Mouse (Mus musculus) brain, embryonic 18.5 days (tissue): ENCODE measurements around the gene Trabd2b.

ENCODE experiments used
- DNase-seq: peaks from one replicate; pipeline ENCODE4 v3.0.0-alpha.2; 2012; ENCODE audit warnings: low read depth, low spot score

Gene Trabd2b

DNA sequence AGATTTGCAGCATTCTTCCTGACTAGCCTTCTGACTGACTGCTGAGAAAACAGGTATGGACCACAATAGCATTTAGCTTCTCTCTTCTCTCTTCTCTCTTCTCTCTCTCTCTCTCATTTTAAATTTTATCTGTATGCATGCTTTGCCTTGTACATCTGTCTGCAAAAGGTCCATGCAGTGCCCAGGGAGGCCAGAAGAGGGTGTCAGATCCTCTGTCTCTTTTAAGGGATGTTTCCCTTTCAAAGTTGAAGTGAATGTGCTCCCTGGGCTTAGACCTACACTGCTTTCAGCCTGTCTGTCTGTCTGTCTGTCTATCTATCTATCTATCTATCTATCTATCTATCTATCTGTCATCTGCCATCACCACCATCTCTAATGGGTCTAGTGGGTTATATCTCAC lies 8.9 kb upstream of the Trabd2b start:
- no peak for DNase-seq

DNA sequence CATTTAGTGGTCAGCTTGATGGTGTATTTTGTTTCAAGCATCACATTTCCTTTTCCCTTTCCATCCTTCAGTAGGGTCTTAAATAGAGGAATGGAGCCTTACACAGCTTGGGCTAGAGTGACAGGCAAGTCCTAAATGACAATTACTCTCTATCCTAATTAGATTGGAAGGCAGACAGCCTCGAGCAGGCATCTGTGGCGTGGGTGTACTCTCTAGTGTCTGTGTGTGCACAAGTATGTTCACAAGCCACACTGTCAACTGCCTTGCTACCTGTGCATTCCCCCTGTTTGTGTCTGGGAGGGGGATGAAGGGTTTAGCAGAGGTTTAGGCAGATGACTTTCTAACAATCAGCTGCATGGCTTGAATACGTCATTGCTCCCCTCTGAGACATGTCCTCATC lies 6.7 kb upstream of the Trabd2b start:
- no peak for DNase-seq

- DNase-seq: no peak
These were observed 4.4 kb upstream of the Trabd2b start for GRCm38 (mm10) chr4:114401993-114402731.

- DNase-seq: no peak
These were observed 706 bp upstream of the Trabd2b start for GRCm38 (mm10) chr4:114405682-114406354.

- no peak for DNase-seq
These were observed 992 bp downstream of the Trabd2b start for GRCm38 (mm10) chr4:114407516-114407915.

GRCm38 (mm10) chr4:114408298-114408697 lies 1.8 kb downstream of the Trabd2b start:
- no peak for DNase-seq

GRCm38 (mm10) chr4:114408890-114409480 lies 2.5 kb downstream of the Trabd2b start:
- DNase-seq: no peak

DNA sequence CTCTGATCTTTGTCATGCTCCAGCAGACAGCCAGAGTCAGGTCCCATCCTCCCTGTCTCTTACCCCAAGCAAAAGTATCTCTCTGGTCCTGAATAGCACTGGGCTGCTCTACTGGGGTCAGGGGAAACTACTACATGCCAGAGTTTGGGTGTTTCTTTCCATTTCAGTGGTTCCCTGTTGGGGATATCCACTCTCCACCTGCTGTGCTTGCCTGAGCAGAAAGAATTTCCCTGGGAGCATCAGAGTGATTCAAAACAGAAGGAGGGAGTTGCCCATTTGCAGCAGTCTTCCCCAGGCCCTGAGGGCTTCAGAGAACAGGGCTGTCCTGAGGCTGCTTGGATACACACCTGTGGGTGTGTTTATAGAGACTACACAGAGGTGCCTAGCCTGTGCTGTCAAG lies 3.0 kb downstream of the Trabd2b start:
- no peak for DNase-seq

GRCm38 (mm10) chr4:114410026-114410425 lies 3.5 kb downstream of the Trabd2b start:
- DNase-seq: no peak

- DNase-seq: no peak
These were observed 3.9 kb downstream of the Trabd2b start for GRCm38 (mm10) chr4:114410443-114410842.

DNA sequence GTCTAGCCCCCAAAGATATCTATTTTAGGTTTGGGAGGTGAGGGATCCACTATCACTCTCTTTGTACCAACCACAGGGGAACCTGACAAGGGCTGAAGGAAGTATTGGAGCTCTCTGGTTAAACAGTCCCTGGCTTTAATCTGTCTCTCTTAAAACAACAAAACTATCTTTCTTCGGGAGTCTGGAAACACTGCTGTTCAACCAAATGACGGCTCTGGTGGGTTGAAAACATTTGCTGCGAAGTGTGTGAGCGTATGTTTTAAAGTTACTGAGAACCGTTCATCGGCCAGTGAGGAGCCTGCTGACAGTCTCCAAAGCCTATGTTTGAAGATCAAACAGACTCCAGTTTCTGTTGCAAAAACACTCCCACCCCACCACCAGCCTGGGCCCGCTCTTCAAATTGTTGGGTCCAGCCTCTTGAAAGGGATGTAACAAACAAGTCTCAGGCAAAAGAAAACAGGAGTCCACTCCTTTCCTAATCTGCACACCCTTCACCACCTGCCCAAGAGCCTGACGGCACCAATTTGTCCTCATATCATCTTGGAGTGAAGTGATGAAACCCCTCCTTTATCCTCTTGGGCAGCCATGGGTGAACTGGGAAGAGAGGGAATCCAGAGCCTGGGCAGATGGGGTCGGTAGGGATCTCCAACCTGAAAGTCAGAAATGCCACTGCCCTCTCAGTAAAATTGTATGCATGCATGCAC lies 4.6 kb downstream of the Trabd2b start:
- no peak for DNase-seq

DNA sequence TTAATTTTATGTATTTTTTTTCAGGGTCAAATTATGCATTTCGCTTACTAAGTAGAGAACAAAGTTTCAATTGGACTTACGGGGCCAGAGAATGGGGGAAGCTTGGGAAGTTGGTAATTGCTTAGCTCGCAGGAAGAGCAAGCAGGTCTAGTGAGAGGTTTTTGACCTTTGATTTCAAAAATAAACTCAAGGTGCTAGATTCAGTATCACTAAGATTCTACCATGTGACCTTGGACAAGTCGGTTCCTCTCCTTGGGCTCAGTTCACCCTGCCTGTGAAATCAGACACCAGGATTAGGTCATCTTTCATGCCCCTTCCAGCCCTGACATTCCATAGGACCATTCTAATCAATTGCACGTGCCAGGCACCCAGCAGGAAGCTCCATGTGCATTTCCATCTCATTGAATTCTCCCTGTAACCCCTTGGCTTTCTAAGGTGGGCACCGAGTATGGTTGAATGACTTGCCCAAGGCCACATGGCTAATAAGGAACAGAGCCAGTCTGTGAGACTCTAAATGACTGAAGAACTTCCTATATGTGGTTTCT lies 5.4 kb downstream of the Trabd2b start:
- no peak for DNase-seq

DNA sequence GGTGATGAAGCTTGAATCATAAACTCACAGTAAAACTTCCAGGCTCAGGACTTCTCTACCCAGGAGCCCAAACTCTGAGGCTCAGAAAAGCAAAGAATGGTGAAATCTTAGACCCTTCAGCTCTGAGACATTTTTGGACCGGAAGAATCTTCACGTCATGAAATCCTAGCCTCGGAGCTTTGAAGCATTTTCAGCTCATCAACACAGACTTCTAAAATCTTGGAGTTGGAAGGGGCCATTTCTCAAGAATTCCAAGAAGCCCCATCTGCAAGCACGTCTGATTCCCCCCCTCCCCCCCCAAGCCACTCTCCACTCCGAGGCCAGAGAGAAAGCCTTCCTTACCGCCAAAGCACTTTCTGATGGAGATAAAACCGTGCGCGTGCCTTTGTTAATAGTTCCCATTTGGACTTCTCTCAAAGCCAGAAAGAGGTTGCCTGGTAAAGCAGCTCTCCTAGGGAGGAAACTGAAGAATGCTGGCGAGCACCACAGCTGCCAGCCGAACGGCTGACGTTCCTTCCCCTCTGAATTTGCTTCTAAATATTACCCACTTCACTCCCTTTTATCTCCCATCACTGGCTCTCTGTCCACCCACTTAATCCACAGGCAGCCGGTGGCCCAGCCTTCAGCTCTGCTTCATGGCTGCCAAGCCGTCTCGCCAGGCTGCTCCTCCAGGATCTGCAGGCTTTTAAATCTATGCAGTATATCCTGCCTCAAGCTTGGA lies 9.6 kb downstream of the Trabd2b start:
- no peak for DNase-seq

- DNase-seq: no peak
These were observed 13.6 kb downstream of the Trabd2b start for GRCm38 (mm10) chr4:114420154-114420553.

DNA sequence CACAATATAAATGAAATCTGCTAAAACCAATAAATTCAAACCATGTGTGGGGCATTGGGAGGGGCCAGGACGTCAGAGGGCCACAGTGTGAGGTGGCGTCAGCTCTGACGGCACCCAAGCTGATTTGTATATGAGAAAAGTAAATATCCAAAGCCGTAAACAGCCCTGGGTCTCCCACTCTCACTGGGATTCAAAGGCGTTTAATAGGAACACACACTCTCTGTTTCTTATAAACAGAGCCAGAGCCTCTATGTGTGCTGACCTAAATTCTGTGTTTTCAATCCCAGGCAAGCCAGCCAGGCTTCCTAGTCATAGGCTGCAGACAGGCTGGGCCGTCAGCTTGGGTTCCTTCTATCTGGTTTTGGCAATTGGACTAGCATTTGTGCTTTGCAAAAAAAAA lies 16.6 kb downstream of the Trabd2b start:
- no peak for DNase-seq

- no peak for DNase-seq
These were observed 19.3 kb downstream of the Trabd2b start for GRCm38 (mm10) chr4:114425808-114426207.

GRCm38 (mm10) chr4:114432742-114433141 lies 26.2 kb downstream of the Trabd2b start:
- no peak for DNase-seq

DNA sequence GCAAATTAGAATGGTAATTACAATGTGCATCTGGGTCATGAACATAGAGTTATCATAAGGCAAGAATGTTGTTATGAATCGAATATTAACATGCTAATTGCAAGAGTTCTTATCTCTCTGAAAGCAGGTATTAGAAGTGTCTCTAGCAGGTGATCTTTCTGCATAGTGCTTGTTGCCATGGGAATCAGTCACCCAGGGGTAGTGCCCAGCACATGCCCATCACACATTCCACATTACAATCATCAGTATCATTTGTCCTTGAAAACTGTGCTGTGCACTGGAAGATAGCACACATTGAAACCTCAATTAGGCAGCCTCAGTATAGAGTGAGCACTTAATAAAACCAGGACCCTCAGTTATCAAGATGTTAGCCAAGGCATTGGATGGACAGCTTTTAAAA lies 26.9 kb downstream of the Trabd2b start:
- DNase-seq: no peak

DNA sequence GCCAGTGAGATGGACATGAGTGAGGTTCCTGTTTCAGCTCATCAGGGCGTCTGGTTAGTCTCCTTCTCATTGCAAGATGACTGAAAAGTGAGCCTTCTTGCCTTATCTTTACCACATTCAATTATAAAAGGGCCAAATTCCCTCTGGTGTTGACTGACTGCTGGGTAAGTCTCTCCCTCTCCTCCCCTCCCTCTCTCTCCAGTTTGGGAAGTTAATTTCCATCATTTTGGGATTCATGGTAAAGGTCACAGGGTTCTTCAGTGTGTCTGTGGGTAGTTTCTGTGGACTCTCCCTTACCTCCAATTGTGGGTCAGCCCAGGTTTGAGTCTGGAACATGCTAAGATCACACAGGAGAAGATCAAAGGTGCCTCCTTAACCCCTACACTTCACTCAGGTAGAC lies 28.2 kb downstream of the Trabd2b start:
- DNase-seq: no peak

GRCm38 (mm10) chr4:114435381-114435780 lies 28.9 kb downstream of the Trabd2b start:
- no peak for DNase-seq

GRCm38 (mm10) chr4:114438764-114439163 lies 32.2 kb downstream of the Trabd2b start:
- no peak for DNase-seq
